Mouse (Mus musculus) macrophage (primary cell): ENCODE data around the gene Coro6. TPM values are rescaled to one million over a fixed set of nuclear protein-coding genes. Genes with fewer than 3 reads are reported as not detected.
A peak's percentile ranks its signal among the peaks of the same experiment; 100 is the strongest.

ENCODE experiments used
- H3K27ac ChIP-seq: fragments of 350-480 bp; formaldehyde crosslinking; 2 replicates; pipeline ENCODE4 v1.9.0; 2021
- H3K36me3 ChIP-seq: fragments of 350-480 bp; formaldehyde crosslinking; 2 replicates; pipeline ENCODE4 v1.9.0; 2021; ENCODE audit errors: inconsistent target
- H3K4me3 ChIP-seq: fragments of 350-480 bp; formaldehyde crosslinking; 2 replicates; pipeline ENCODE4 v1.9.0; 2021; ENCODE audit errors: inconsistent target
- H3K79me2 ChIP-seq: fragments of 350-480 bp; formaldehyde crosslinking; 2 replicates; pipeline ENCODE4 v1.9.0; 2021; ENCODE audit errors: inconsistent target
- WGBS: methylation state at CpG from one replicate; pipeline ENCODE4 v1.1.7; 2026; ENCODE audit warnings: inconsistent platforms; ENCODE audit not compliant: missing documents; 5-methylcytosine and 5-hydroxymethylcytosine counted together
- polyA plus RNA-seq: library from polyadenylated mRNA; stranded (reverse); fragments of 250-400 nt; gene quantifications from 3 replicates; pipeline ENCODE4 v1.2.4, GENCODE M21; 2018; ENCODE audit warnings: inconsistent platforms

Coro6 gene
- polyA plus RNA-seq, 1 experiment from 2014 or later, result not detected

DNA sequence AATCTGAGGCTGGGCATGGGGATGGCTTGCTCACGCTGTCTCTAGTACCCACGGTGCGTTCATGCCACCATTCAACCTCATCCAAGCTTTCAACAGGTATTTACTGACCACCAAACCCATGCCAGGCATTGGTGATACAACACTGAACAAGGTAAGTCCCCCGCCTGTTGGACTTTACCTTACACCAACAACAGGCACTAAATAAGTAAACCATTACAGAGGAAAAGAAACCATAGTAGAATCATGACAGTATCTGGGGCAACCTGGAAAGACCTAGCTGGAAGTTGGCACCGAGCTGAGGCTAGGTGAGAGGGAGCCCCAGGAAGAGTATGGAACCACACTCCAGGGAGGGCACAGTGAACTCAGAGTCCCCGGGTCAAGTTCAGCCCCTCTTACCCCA is 14.7 kb downstream of the Coro6 start:
- Histone ChIP-seq H3K4me3 (no peak overlapping the region), H3K27ac (no peak overlapping the region), H3K36me3 (no peaks in the 10 kb centered on the region), H3K79me2 (no peaks in the 10 kb centered on the region; the same call in 1 of the 2 replicates)
- 95% methylated on average over 6 of the region's 6 CpGs for WGBS

- 0 out of 2 replicates have a peak overlapping the region, but pooled peaks have one; percentile 8 for H3K27ac ChIP-seq
Observed at GRCm38 (mm10) chr11:77483043-77483442, 20.8 kb downstream of the Coro6 start.

GRCm38 (mm10) chr11:77483510-77484255 is 21.5 kb downstream of the Coro6 start:
- WGBS, result 64% methylated on average over 11 of the region's 11 CpGs
- H3K36me3 ChIP-seq, result no peaks in the 10 kb centered on the region
- peak overlapping the region; percentile 8; the same call in 1 of the 2 replicates for H3K27ac ChIP-seq
- H3K79me2 ChIP-seq, result peaks cover 8% of the 10 kb centered on the region; the same call in 1 of the 2 replicates
- H3K4me3 ChIP-seq, result no peak overlapping the region

More at GRCm38 (mm10) chr11:77483043-77483442, 20.8 kb downstream of the Coro6 start:
- H3K79me2 ChIP-seq, result peaks cover 8% of the 10 kb centered on the region; the same call in 1 of the 2 replicates
- H3K36me3 ChIP-seq, result no peaks in the 10 kb centered on the region
- 65% methylated on average over 3 of the region's 3 CpGs for WGBS
- no peak overlapping the region for H3K4me3 ChIP-seq

DNA sequence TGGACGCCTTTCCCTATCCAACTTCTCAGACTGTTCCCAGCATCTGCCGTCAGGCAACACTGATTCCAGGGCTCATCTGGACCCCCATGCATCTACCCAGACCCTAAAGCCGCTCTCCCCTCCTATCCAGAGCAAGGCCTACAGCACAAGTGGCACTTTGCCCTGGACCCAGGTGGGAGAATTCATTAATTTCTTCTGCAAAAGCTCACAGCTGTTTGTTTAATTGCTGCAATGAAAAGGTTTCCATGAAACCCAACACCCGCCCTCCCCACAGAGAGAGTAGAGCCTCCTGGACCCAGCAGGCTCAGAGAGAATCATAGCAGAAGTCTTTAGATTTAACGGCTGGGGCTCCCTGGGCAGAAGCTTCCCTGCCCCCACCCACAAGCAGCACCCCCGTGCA is 23.0 kb downstream of the Coro6 start:
- no peak overlapping the region for H3K4me3 ChIP-seq
- H3K36me3 ChIP-seq, result no peaks in the 10 kb centered on the region
- WGBS, result 81% methylated on average over 6 of the region's 6 CpGs
- no peak overlapping the region for H3K27ac ChIP-seq
- peaks cover 8% of the 10 kb centered on the region; the same call in 1 of the 2 replicates for H3K79me2 ChIP-seq

GRCm38 (mm10) chr11:77486798-77487197 is 24.6 kb downstream of the Coro6 start:
- WGBS, result 84% methylated on average over 5 of the region's 5 CpGs
- Histone ChIP-seq H3K36me3 (no peaks in the 10 kb centered on the region), H3K4me3 (no peak overlapping the region), H3K79me2 (peaks cover 8% of the 10 kb centered on the region; the same call in 1 of the 2 replicates), H3K27ac (no peak overlapping the region)

GRCm38 (mm10) chr11:77488771-77489581 is 26.8 kb downstream of the Coro6 start:
- peaks cover 11% of the 10 kb centered on the region for H3K79me2 ChIP-seq
- no peaks in the 10 kb centered on the region for H3K36me3 ChIP-seq
- WGBS, result 11% methylated on average over 55 of the region's 55 CpGs
- peak overlapping the region; percentile 21; the same call in 1 of the 2 replicates for H3K4me3 ChIP-seq
- H3K27ac ChIP-seq, result no peak overlapping the region

GRCm38 (mm10) chr11:77489591-77490235 is 27.5 kb downstream of the Coro6 start, which contains the start of gene Ankrd13b:
Ankrd13b (minus strand) TSS chr11:77489678.
- H3K4me3 ChIP-seq, result peak within 1 kb of the TSS; percentile 21; the same call in 1 of the 2 replicates
- H3K36me3 ChIP-seq, result no peaks in the 10 kb centered on the region
- peaks cover 19% of the 10 kb centered on the region for H3K79me2 ChIP-seq
- WGBS, result 1% methylated on average over 38 of the region's 87 CpGs
- H3K27ac ChIP-seq, result no peak within 1 kb of the TSS

- no peak overlapping the region for H3K27ac ChIP-seq
- H3K79me2 ChIP-seq, result peaks cover 25% of the 10 kb centered on the region
- 77% methylated on average over 6 of the region's 6 CpGs for WGBS
- H3K36me3 ChIP-seq, result no peaks in the 10 kb centered on the region
- no peak overlapping the region for H3K4me3 ChIP-seq
Observed at GRCm38 (mm10) chr11:77490451-77490850, 28.2 kb downstream of the Coro6 start.

DNA sequence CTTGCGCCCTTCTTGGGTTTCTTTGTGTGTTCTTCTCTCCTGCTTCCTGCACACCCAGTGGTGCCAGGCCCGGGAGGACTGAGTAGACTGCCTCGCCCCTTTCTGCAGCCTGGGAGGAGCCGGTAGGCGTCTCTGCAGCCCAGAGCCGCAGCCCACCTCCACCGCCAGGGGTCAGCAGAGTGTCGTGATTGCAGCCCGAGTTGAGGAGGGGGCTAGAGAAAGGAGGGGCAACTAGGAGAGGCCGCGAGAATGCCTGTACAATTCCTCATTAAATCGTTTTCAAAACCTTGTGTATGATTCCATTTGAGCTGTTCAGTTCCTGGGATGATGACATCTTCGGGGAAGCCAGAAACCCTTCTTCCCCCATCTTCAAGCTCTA is 28.9 kb downstream of the Coro6 start:
- 3% methylated on average over 13 of the region's 13 CpGs for WGBS
- H3K4me3 ChIP-seq, result peak overlapping the region; percentile 57; the same call in 1 of the 2 replicates
- H3K36me3 ChIP-seq, result no peaks in the 10 kb centered on the region
- peaks cover 25% of the 10 kb centered on the region for H3K79me2 ChIP-seq
- H3K27ac ChIP-seq, result peak overlapping the region; percentile 58

DNA sequence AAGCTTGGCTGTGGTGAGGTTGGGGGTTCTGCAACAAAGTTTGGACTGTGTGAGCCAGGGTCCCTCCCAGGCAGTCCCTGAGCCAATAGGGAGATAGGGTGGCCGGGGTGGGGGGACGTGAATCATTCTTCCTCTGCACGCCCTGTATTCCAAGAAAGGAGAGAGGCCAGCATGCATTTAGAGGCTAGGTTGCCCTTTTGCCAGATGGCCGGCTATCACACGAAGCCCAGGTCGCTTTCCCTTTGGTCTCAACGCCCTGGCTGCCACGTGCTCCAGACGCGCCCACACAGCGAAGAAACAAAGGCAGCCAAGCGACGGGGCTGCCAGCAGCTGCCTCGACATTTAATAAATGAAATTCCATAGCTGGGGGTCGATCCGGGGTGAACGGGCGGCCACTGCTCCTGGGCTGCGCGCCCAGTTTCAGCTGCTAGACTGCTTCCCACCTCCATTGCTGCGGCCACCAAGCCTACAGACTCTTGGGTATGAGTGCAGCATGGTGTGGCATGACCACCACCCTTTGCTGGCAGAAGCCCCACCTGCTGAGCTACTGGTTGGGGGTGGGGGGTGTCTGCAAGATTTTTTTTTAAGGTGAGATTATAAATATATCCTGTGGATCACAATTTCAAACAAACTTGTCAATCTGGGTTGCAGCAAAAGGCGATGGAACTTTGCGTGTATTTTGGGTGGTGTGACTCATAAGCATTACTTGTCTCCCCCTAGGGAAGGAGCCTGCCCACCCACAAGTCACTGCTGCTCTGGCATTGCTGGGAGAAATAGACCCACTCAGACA is 29.5 kb downstream of the Coro6 start:
- Histone ChIP-seq H3K79me2 (peaks cover 30% of the 10 kb centered on the region), H3K4me3 (peak overlapping the region; percentile 57), H3K27ac (peak overlapping the region; percentile 58), H3K36me3 (no peaks in the 10 kb centered on the region)
- 2% methylated on average over 23 of the region's 23 CpGs for WGBS

GRCm38 (mm10) chr11:77492311-77492871 is 30.2 kb downstream of the Coro6 start:
- Histone ChIP-seq H3K36me3 (no peaks in the 10 kb centered on the region), H3K79me2 (peaks cover 37% of the 10 kb centered on the region), H3K27ac (peak overlapping the region; percentile 58), H3K4me3 (peak overlapping the region; percentile 57)
- WGBS, result 3% methylated on average over 17 of the region's 18 CpGs

- H3K79me2 ChIP-seq, result peaks cover 42% of the 10 kb centered on the region
- 0% methylated on average over 24 of the region's 32 CpGs for WGBS
- peak overlapping the region; percentile 57 for H3K4me3 ChIP-seq
- peak overlapping the region; percentile 58 for H3K27ac ChIP-seq
- no peaks in the 10 kb centered on the region for H3K36me3 ChIP-seq
Observed at GRCm38 (mm10) chr11:77492911-77493332, 30.7 kb downstream of the Coro6 start.

DNA sequence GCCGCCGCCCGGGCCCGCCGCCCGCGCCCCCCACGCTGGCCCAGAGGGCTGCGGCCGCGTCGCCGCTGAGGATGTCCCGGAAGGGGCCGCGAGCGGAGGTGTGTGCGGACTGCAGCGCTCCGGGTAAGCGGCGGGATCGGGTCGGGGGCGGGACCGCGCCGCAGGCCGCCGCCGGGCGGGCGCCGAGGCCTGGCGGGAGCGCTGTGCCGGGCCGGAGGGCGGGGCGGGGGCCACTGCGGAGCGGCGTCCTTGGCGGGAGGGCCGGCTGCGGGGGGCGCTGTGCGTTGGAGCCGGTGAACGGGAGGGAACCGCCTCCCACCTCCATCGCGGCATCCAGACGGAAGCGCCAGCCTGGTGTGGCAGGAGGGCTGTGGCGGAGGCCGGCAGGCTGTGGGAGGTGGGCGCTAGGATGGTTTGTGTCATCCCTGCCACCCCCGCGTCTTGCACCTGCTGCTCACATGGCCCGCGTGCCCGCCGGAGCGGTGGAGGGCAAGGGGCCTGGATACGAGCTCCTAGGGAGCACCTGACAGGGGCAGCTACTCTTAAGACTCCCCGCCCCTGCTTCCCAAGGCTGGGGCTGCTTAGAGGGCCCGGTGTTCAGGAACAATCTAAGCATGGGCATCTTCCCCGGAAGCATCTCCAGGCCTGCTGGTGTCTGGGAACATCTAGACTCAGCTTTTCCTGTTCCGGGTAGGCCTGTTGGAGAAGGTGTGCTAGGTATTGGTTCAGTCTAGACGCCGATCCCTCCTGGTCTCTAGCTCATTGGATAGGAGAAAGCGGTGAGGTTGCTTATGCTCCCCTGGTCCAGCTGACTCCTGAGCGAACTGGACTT is 31.5 kb downstream of the Coro6 start, which contains the start of gene Git1:
TSS of gene Git1 (plus strand) at position 51 of the 832 bp plus-strand sequence.
- Histone ChIP-seq H3K27ac (peak within 1 kb of the TSS; percentile 58), H3K79me2 (peaks cover 50% of the 10 kb centered on the region), H3K4me3 (peak within 1 kb of the TSS; percentile 62), H3K36me3 (no peaks in the 10 kb centered on the region)
- WGBS, result 1% methylated on average over 73 of the region's 74 CpGs
